Mouse (Mus musculus): Measurements from ENCODE around the gene Slc35e1.

GRCm38 (mm10) chr8:72438248-72439015 is 54.0 kb downstream of the Slc35e1 start:
- no peak for TF ChIP-seq POLR2A (IDR thresholded peaks at IDR 0.05; ENCODE audit: control insufficient read depth in 1 of 2, insufficient read depth in 1 of 2, low read depth in 1 of 2, low read length in 2 of 2, poor library complexity in 1 of 2)
- TF ChIP-seq USF2 (IDR thresholded peaks at IDR 0.05; ENCODE audit: borderline replicate concordance in 1 of 2, insufficient read depth in 1 of 2, low read depth in 1 of 2, low read length in 2 of 2), result no peak
- TF ChIP-seq ELF1 (IDR thresholded peaks at IDR 0.05; ENCODE audit: low read depth, low read length), result no peak
- TF ChIP-seq MEF2A (IDR thresholded peaks at IDR 0.05; ENCODE audit: extremely low read depth, insufficient replicate concordance, low read depth, low read length, poor library complexity, severe bottlenecking), result no peak
- TF ChIP-seq CTCF (IDR thresholded peaks at IDR 0.05 in 2 of 3, conservative IDR thresholded peaks at IDR 0.05 in 1 of 3; ENCODE audit: control insufficient read depth in 1 of 3, insufficient read depth in 1 of 3, low read depth in 2 of 3, low read length in 3 of 3, poor library complexity in 1 of 3, severe bottlenecking in 1 of 3), result no peak
- TF ChIP-seq RCOR1 (IDR thresholded peaks at IDR 0.05; ENCODE audit: low read depth, low read length), result no peak
- TF ChIP-seq SMC3 (IDR thresholded peaks at IDR 0.05; ENCODE audit: low read depth, low read length), result no peak
- TF ChIP-seq HCFC1 (IDR thresholded peaks at IDR 0.05; ENCODE audit: low read depth, low read length), result no peak

All from MEL (cell line).